Mouse (Mus musculus) adrenal gland, adult (tissue): ENCODE data around the gene Ushbp1.
"Not testable (repeated sequence)": the region's sequence is repeated elsewhere in the genome, so short reads cannot be mapped to it uniquely, and the experiment has no call there.

ENCODE experiments used
- DNase-seq, 2 experiments: peaks; one replicate each; pipeline ENCODE4 v3.0.0; 2022 to 2023; ENCODE audit warnings: low spot score in 1 of 2; ENCODE audit not compliant: inconsistent age in 2 of 2

Ushbp1 gene

DNA sequence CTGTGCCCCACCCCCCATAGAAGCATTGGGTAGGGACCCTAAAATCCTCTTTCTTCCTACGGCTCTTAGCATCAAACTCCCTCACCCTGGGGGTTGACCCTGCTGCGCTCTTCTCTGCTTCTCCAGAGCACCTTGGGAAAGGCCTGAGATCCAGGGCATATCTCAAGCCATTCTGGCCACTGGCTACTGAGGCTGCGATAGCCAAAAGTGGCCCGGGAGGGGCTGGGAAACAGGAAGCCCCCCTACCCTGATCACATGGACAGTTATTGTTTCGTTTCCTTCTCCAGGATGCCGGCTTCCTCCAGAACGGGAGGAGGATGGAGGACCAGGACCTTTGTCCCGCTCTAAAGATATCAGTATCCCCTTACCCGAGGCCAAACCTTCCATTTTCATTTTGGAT, at the start of gene Ushbp1:
TSS of gene Ushbp1 (minus strand) at position 174 of the 400 bp plus-strand sequence.
- peak; percentile 49 to 76 for DNase-seq

GRCm38 (mm10) chr8:71445096-71445495, 49.5 kb upstream of the Ushbp1 start:
- DNase-seq = no peak

DNA sequence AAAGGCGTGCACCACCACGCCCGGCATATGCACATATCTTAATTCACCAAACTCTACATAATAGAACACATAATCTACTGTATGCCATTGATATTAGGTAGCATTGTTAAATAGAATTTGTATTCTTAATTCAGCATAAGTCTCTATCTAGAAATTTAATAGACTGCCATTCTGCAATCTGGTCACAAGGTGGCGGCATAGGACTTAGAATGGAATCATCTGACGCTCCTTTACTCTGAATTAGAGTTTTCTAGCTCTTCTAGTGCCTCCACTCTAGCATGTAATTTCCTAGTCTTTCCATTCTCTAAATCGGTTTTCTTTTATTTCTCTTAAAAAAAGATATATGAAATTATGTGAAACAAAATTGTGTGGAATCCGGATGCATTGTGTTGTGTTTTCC, 45.8 kb upstream of the Ushbp1 start:
- peak in 1 of 2 experiments; percentile 80 for DNase-seq

DNA sequence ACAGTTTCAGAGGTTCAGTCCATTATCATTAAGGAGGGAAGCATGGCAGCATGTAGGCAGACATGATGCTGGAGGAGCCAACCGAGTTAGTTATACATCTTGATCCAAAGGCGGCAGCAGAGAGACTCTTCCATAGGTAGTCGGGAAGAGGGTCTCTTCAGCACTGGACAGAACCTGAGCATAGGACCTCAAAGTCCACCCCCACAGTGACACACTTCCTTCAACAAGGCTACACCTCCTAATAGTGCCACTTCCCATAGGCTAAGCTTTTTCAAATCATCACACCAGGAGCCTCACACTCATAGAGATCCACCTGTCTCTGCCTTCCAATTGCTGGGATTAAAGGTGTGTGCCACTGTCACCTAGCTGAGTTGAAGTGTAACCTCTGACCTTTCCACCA, 41.4 kb upstream of the Ushbp1 start:
- no peak for DNase-seq

- DNase-seq = not testable (repeated sequence)
Measured at GRCm38 (mm10) chr8:71432935-71433334, 37.3 kb upstream of the Ushbp1 start.

DNA sequence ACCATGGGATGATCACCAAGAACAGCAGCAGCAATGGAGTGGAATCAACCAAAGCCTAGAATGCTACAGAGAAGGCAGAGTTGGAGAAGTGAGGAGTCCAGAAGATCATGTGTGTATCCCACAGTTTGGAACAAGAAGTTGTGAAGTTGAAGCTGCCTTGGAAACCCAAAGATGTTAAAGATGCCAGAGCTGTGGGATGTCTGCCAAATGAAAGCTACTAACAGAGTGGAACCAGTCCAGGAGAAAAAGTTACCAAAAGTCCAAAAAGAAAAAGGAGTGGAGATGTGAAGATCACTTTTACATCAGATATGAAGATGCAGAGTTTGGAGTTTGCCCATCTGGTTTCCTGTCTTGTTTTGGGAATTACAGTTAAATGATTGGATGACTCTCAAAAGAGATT, 26.5 kb upstream of the Ushbp1 start:
- no peak for DNase-seq

- no peak for DNase-seq
Measured at GRCm38 (mm10) chr8:71411535-71412273, 16.1 kb upstream of the Ushbp1 start.

- no peak for DNase-seq
Measured at GRCm38 (mm10) chr8:71408231-71408630, 12.6 kb upstream of the Ushbp1 start.

GRCm38 (mm10) chr8:71407441-71407840, 11.8 kb upstream of the Ushbp1 start:
- no peak for DNase-seq

- DNase-seq = peak; percentile 70 to 81
Measured at GRCm38 (mm10) chr8:71406099-71407015, 10.8 kb upstream of the Ushbp1 start.

- DNase-seq = peak; percentile 96 to 100
Measured at GRCm38 (mm10) chr8:71405401-71406098, 9.9 kb upstream of the Ushbp1 start, which contains the start of gene Ankle1. Gene Ankle1, plus strand, starts transcription at chr8:71406010.

DNA sequence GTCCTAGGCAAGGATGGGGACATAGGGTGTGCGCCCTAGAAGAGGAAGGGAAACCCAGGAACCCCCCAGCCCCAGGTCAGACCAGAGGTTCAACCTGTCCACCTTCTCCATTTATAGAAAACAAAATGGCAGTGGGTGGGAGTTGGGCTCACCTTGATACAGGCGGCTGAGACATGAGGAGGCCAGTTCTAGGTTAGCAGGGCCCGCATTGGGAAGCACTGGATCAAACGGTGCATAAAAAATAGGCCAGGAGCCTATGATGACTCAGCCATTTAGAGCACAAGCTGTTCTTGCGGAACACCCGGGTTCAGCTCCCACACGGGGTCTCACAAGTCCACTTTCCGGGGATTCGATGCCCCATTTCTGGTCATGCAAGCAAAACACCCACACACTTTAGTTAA, 9.3 kb upstream of the Ushbp1 start:
- peak; percentile 63 to 73 for DNase-seq

DNA sequence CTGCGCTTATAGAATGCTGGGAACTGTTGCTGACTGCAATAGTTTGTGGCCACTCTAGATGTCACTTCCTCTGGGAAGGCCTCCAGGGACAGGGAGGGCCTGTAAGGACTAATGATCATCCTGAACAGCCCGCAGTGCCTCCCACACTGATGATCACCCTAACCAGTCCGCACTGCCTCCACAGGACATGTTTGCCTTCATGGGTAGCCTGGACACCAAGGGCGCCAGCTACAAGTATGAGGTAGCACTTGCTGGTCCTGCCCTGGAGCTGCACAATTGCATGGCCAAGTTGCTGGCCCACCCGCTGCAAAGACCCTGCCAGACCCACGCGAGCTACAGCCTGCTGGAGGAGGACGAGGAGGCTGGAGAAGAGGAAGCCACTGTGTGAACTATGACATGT, 8.4 kb upstream of the Ushbp1 start:
- DNase-seq = no peak

GRCm38 (mm10) chr8:71403107-71403885, 7.7 kb upstream of the Ushbp1 start:
- peak in 1 of 2 experiments; percentile 18 for DNase-seq

- DNase-seq = peak in 1 of 2 experiments; percentile 19
Measured at GRCm38 (mm10) chr8:71402446-71402964, 6.9 kb upstream of the Ushbp1 start.

- peak in 1 of 2 experiments; percentile 20 for DNase-seq
Measured at GRCm38 (mm10) chr8:71401454-71401853, 5.9 kb upstream of the Ushbp1 start.

DNA sequence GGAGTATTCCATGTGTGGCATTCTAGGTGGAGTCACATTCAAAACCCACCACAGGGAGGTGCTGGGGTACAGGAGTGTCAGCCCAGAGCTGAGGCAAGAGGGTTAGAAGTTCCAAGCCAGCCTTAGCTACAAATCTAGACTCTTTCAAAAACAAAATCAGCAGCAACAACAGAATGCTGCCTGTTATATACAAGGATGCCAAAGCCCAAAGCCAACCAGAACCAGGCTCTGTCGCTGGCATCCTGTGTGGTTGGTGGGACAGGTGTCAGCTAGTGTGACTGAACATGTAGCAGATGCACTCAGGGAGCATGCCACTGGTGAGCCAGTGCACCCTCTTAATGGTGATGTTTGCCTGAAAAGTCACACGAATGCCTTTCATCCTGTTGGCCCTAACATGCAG, 5.2 kb upstream of the Ushbp1 start:
- peak in 1 of 2 experiments; percentile 18 for DNase-seq

- DNase-seq = peak; percentile 32 to 49
Measured at GRCm38 (mm10) chr8:71397701-71398100, 2.1 kb upstream of the Ushbp1 start.

DNA sequence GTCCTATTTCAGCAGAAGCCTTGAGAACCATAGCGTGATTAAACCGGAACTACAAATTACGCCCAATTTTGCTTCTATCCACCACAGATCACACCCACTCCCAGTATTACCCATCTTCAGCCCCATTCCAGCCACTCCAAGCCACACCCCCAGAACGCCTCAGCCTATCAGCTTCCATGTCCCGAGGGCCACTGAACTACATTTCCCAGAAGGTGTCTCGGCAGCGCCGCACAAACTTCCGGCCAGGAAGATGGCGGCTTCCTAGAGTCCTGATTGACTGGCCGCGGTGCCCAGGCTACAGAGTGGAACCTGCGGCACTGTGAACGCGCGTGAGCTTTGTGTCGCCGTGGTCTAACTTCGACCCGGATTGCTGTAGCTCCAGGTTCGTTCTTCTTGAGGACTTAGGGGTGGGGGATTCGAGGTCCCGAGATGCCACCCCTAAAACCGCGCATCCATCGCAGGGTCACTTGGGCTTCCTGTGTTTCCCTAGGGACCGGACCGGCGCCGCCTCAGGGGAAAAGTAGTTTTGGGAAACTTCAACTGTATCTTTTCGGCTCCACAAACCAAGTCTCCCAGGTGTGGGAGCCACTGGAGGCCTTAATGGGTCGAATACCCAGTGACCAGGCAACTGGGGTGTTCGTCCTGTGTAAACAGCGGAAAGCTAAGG, 1.2 kb upstream of the Ushbp1 start, which contains the start of gene Babam1:
TSS of gene Babam1 (plus strand) at position 223 of the 667 bp plus-strand sequence.
- peak; percentile 96 to 98 for DNase-seq
